Mouse (Mus musculus) embryonic facial prominence, embryonic 11.5 days (tissue): ENCODE data around the gene St3gal6. TPM values are rescaled to one million over a fixed set of nuclear protein-coding genes. Genes with fewer than 3 reads are reported as not detected.

Experiments
- ATAC-seq: fragments of 200-750 bp; cut with Nextera tagmentation; replicated peaks from 2 replicates; pipeline ENCODE4 v1.8.0; 2017; ENCODE audit warnings: low read depth; ENCODE audit not compliant: insufficient number of reproducible peaks, low FRiP score, low TSS enrichment
- DNase-seq: peaks from one replicate; pipeline ENCODE4 v3.0.0-alpha.2; 2015; ENCODE audit warnings: low spot score
- H3K27ac ChIP-seq: fragments of 300-500 bp; sonication (generic); replicated peaks from 2 replicates; pipeline ENCODE4 v1.5.1; 2014; ENCODE audit warnings: mild to moderate bottlenecking, low read depth, low read length, control low read depth
- H3K27me3 ChIP-seq: fragments of 300-500 bp; sonication (generic); 2 replicates; pipeline ENCODE4 v1.6.1; 2014; ENCODE audit warnings: mild to moderate bottlenecking, low read length, moderate library complexity, mixed read lengths; ENCODE audit not compliant: control insufficient read depth, insufficient read depth
- H3K36me3 ChIP-seq: fragments of 300-500 bp; sonication (generic); replicated peaks from 2 replicates; pipeline ENCODE4 v1.6.1; 2014; ENCODE audit warnings: low read depth, mild to moderate bottlenecking, low read length, moderate library complexity, mixed read lengths; ENCODE audit not compliant: control insufficient read depth, insufficient read depth
- H3K4me1 ChIP-seq: fragments of 300-500 bp; sonication (generic); 2 replicates; pipeline ENCODE4 v1.6.1; 2014; ENCODE audit warnings: low read length, mixed read lengths; ENCODE audit not compliant: control insufficient read depth, insufficient read depth
- H3K4me2 ChIP-seq: fragments of 300-500 bp; sonication (generic); 2 replicates; pipeline ENCODE4 v1.6.1; 2014; ENCODE audit warnings: low read depth, mild to moderate bottlenecking, control low read depth, low read length, moderate library complexity
- H3K4me3 ChIP-seq: fragments of 300-500 bp; sonication (generic); 2 replicates; pipeline ENCODE4 v1.5.1; 2014; ENCODE audit warnings: low read depth, low read length, control low read depth
- H3K9ac ChIP-seq: fragments of 300-500 bp; sonication (generic); replicated peaks from 2 replicates; pipeline ENCODE4 v1.6.1; 2014; ENCODE audit warnings: mild to moderate bottlenecking, control low read depth, low read length
- H3K9me3 ChIP-seq: fragments of 300-500 bp; sonication (generic); replicated peaks from 2 replicates; pipeline ENCODE4 v1.6.1; 2016; ENCODE audit warnings: mild to moderate bottlenecking, low read length, inconsistent platforms, mixed read lengths; ENCODE audit not compliant: control insufficient read depth
- WGBS: fragments of 180-500 bp; shearing (Covaris S2); extraction: QIAGEN DNeasy Blood & Tissue Kit; methylation state at CpG from one replicate; pipeline ENCODE4 v1.1.7; 2014; 5-methylcytosine and 5-hydroxymethylcytosine counted together
- polyA plus RNA-seq: library from polyadenylated mRNA; unstranded; fragments of >200 nt; fragmentation: Nextera tagmentation; extraction: Ambion mirVana; gene quantifications from 2 replicates; pipeline ENCODE4 v1.2.1, GENCODE M21; 2014

The St3gal6 gene
- polyA plus RNA-seq, 1 experiment from 2014 or later: 9.9 TPM

- no peak overlapping the region for H3K4me2 ChIP-seq
- H3K9me3 ChIP-seq: no peaks in the 10 kb centered on the region
- no peaks in the 10 kb centered on the region for H3K36me3 ChIP-seq
- H3K27me3 ChIP-seq: no peaks in the 10 kb centered on the region
- H3K4me3 ChIP-seq: no peak overlapping the region
- WGBS: 90% methylated on average over 1 of the region's 1 CpGs
- no peaks in the 10 kb centered on the region for H3K4me1 ChIP-seq
- DNase-seq: no peak
- no peak overlapping the region for H3K27ac ChIP-seq
- ATAC-seq: no peak
- no peak overlapping the region for H3K9ac ChIP-seq
These were observed 15.4 kb upstream of the St3gal6 start for GRCm38 (mm10) chr16:58539490-58539889.

- no peaks in the 10 kb centered on the region for H3K36me3 ChIP-seq
- H3K4me3 ChIP-seq: no peak overlapping the region
- H3K4me1 ChIP-seq: no peaks in the 10 kb centered on the region
- ATAC-seq (no peak), DNase-seq (no peak)
- WGBS: 62% methylated on average over 2 of the region's 2 CpGs
- H3K27me3 ChIP-seq: no peaks in the 10 kb centered on the region
- H3K4me2 ChIP-seq: no peak overlapping the region
- H3K9ac ChIP-seq: no peak overlapping the region
- no peaks in the 10 kb centered on the region for H3K9me3 ChIP-seq
- H3K27ac ChIP-seq: no peak overlapping the region
These were observed 15.0 kb upstream of the St3gal6 start for GRCm38 (mm10) chr16:58539011-58539410.

- Histone ChIP-seq H3K36me3 (no peaks in the 10 kb centered on the region), H3K27ac (no peak overlapping the region), H3K27me3 (no peaks in the 10 kb centered on the region), H3K9me3 (no peaks in the 10 kb centered on the region), H3K4me2 (no peak overlapping the region), H3K9ac (no peak overlapping the region), H3K4me1 (no peaks in the 10 kb centered on the region), H3K4me3 (no peak overlapping the region)
- DNase-seq (no peak), ATAC-seq (no peak)
- WGBS: 75% methylated on average over 2 of the region's 2 CpGs
These were observed 12.0 kb upstream of the St3gal6 start for GRCm38 (mm10) chr16:58536076-58536475.

- H3K9me3 ChIP-seq: no peaks in the 10 kb centered on the region
- no peaks in the 10 kb centered on the region for H3K4me1 ChIP-seq
- no peak overlapping the region for H3K4me3 ChIP-seq
- DNase-seq: no peak
- H3K9ac ChIP-seq: no peak overlapping the region
- no peak overlapping the region for H3K4me2 ChIP-seq
- H3K36me3 ChIP-seq: no peaks in the 10 kb centered on the region
- no peaks in the 10 kb centered on the region for H3K27me3 ChIP-seq
- no peak overlapping the region for H3K27ac ChIP-seq
- no peak for ATAC-seq
- WGBS: 53% methylated on average over 5 of the region's 5 CpGs
These were observed 11.2 kb upstream of the St3gal6 start for GRCm38 (mm10) chr16:58535236-58535635.

GRCm38 (mm10) chr16:58534245-58535142, 10.5 kb upstream of the St3gal6 start:
- H3K9me3 ChIP-seq: no peaks in the 10 kb centered on the region
- ATAC-seq: no peak
- no peaks in the 10 kb centered on the region for H3K36me3 ChIP-seq
- no peak for DNase-seq
- H3K27me3 ChIP-seq: no peaks in the 10 kb centered on the region
- no peak overlapping the region for H3K4me3 ChIP-seq
- H3K27ac ChIP-seq: no peak overlapping the region
- H3K4me2 ChIP-seq: no peak overlapping the region
- 84% methylated on average over 7 of the region's 7 CpGs for WGBS
- no peaks in the 10 kb centered on the region for H3K4me1 ChIP-seq
- no peak overlapping the region for H3K9ac ChIP-seq

GRCm38 (mm10) chr16:58533742-58534141, 9.7 kb upstream of the St3gal6 start:
- 67% methylated on average over 5 of the region's 5 CpGs for WGBS
- DNase-seq: no peak
- Histone ChIP-seq H3K36me3 (no peaks in the 10 kb centered on the region), H3K27me3 (no peaks in the 10 kb centered on the region), H3K9ac (no peak overlapping the region), H3K4me3 (no peak overlapping the region), H3K9me3 (no peaks in the 10 kb centered on the region), H3K4me1 (no peaks in the 10 kb centered on the region), H3K27ac (no peak overlapping the region), H3K4me2 (no peak overlapping the region)
- ATAC-seq: no peak

- Histone ChIP-seq H3K27ac (no peak overlapping the region), H3K27me3 (no peaks in the 10 kb centered on the region), H3K36me3 (no peaks in the 10 kb centered on the region), H3K4me1 (no peaks in the 10 kb centered on the region), H3K9me3 (no peaks in the 10 kb centered on the region), H3K4me2 (no peak overlapping the region), H3K4me3 (no peak overlapping the region), H3K9ac (no peak overlapping the region)
- 94% methylated on average over 2 of the region's 2 CpGs for WGBS
- no peak for DNase-seq
- ATAC-seq: no peak
These were observed 9.2 kb upstream of the St3gal6 start for GRCm38 (mm10) chr16:58533254-58533653.

- Histone ChIP-seq H3K9me3 (no peaks in the 10 kb centered on the region), H3K27me3 (no peaks in the 10 kb centered on the region), H3K36me3 (no peaks in the 10 kb centered on the region), H3K9ac (no peak overlapping the region), H3K4me2 (no peak overlapping the region), H3K27ac (no peak overlapping the region), H3K4me1 (no peaks in the 10 kb centered on the region), H3K4me3 (no peak overlapping the region)
- DNase-seq (no peak), ATAC-seq (peak; percentile 62)
- 61% methylated on average over 3 of the region's 3 CpGs for WGBS
These were observed 8.5 kb upstream of the St3gal6 start for GRCm38 (mm10) chr16:58532511-58532910.
